Mouse (Mus musculus) liver, embryonic 14.5 days (tissue): ENCODE measurements at regions not wholly inside any gene's neighbourhood (a gene's known extent, or its start where the extent isn't known, plus 50 kb on each side); places are given as distances from the start of the nearest gene placed in this dataset.

Experiments used
- CTCF ChIP-seq: IDR thresholded peaks from 2 replicates; pipeline ENCODE4 v1.5.1; 2016; ENCODE audit warnings: antibody characterized with exemption, low read depth, control low read depth
- EP300 ChIP-seq: IDR thresholded peaks from 2 replicates; pipeline ENCODE4 v1.6.1; 2016; ENCODE audit warnings: antibody characterized with exemption, low read depth

- no peak for TF ChIP-seq EP300
- TF ChIP-seq CTCF = no peak
These were observed 813.1 kb upstream of the Lcorl start for GRCm38 (mm10) chr5:46670484-46670883.
